Mouse (Mus musculus) embryonic fibroblast, embryonic 13.5 days (primary cell): ENCODE measurements around the gene Rab8a. TPM values are rescaled to one million over a fixed set of nuclear protein-coding genes. Genes with fewer than 3 reads are reported as not detected.

Experiments
- H3K27ac ChIP-seq: 2 replicates; pipeline ENCODE4 v1.5.1; 2012; ENCODE audit warnings: low read length, control low read depth, inconsistent platforms; ENCODE audit not compliant: insufficient read depth
- H3K4me1 ChIP-seq: 2 replicates; pipeline ENCODE4 v1.6.1; 2011; ENCODE audit warnings: low read length; ENCODE audit not compliant: control insufficient read depth, insufficient read depth
- H3K4me3 ChIP-seq: 2 replicates; pipeline ENCODE4 v1.5.1; 2011; ENCODE audit warnings: mild to moderate bottlenecking, control low read depth, low read length; ENCODE audit not compliant: insufficient read depth
- CTCF ChIP-seq: IDR thresholded peaks from 2 replicates; pipeline ENCODE4 v1.5.1; 2011; ENCODE audit warnings: mild to moderate bottlenecking, control low read depth, low read length, moderate library complexity, borderline replicate concordance; ENCODE audit not compliant: insufficient read depth
- POLR2A ChIP-seq: IDR thresholded peaks from 2 replicates; pipeline ENCODE4 v1.6.1; 2011; ENCODE audit warnings: low read depth, mild to moderate bottlenecking, control low read depth, low read length, moderate library complexity
- polyA plus RNA-seq: library from polyadenylated mRNA; stranded (reverse); fragments of >200 nt; gene quantifications from 2 replicates; pipeline ENCODE4 v1.2.4, GENCODE M21; 2011; ENCODE audit warnings: low read depth; ENCODE audit not compliant: missing spikeins, insufficient read length

Rab8a gene
- polyA plus RNA-seq, 1 experiment: 102 TPM

GRCm38 (mm10) chr8:72145511-72145910 lies 15.5 kb upstream of the Rab8a start:
- H3K4me3 ChIP-seq: no peak overlapping the region
- H3K27ac ChIP-seq: peak overlapping the region; percentile 99
- no peak for TF ChIP-seq POLR2A
- peaks cover 47% of the 10 kb centered on the region for H3K4me1 ChIP-seq

DNA sequence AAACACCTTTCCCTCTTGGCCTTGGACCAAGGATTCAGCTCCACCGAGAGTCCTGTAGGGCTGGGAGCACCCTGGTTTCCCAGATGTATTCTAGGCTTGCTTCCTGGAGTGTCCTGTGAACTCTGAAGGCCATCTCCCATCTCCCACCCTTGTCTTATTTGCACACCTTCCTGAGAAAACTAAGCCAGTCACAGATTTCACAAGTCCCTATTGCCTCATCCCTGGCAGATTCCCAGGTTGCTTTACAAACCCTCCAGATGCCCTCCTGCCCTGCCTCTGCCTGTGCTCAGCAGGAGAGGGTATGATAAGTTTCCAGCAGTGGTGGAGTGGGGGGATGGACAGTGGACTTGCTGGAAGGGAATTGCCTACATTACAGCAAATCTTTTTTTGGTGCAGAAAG lies 14.9 kb upstream of the Rab8a start:
- TF ChIP-seq CTCF (no peak), POLR2A (no peak; the same call in 1 of the 2 replicates)
- Histone ChIP-seq H3K27ac (peak overlapping the region; percentile 99), H3K4me1 (peaks cover 45% of the 10 kb centered on the region), H3K4me3 (no peak overlapping the region)

- TF ChIP-seq POLR2A (no peak), CTCF (no peak)
- H3K4me1 ChIP-seq: peaks cover 45% of the 10 kb centered on the region
- no peak overlapping the region for H3K4me3 ChIP-seq
- peak overlapping the region; percentile 99 for H3K27ac ChIP-seq
These were observed 14.4 kb upstream of the Rab8a start for GRCm38 (mm10) chr8:72146556-72146955.

DNA sequence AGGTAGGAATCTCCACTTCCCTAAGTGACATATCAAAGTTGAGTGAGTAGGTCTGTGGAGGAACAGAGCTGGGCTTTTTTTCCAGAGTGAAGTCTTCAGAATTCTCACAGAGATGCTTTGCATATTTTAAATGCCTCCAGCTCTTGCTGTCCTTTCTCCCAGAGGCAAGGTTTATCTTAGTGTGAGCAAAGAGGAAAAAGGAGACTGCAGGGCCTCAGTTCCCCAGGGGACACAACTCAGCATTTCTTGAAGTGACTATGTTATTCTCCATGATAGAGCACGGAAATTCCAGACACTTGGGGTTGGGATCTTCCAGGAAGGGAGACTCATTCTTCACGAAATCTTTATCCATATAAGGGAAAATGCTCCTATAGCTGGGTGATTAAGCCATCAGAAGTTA lies 13.7 kb upstream of the Rab8a start:
- H3K4me1 ChIP-seq: peaks cover 43% of the 10 kb centered on the region
- no peak overlapping the region for H3K4me3 ChIP-seq
- peak overlapping the region; percentile 99 for H3K27ac ChIP-seq
- TF ChIP-seq CTCF (no peak), POLR2A (no peak)

- H3K4me3 ChIP-seq: no peak overlapping the region
- H3K4me1 ChIP-seq: peaks cover 36% of the 10 kb centered on the region
- TF ChIP-seq POLR2A: no peak
- no peak for TF ChIP-seq CTCF
- H3K27ac ChIP-seq: peak overlapping the region; percentile 30
These were observed 11.9 kb upstream of the Rab8a start for GRCm38 (mm10) chr8:72149056-72149455.

GRCm38 (mm10) chr8:72151418-72152078 lies 9.5 kb upstream of the Rab8a start:
- Histone ChIP-seq H3K27ac (peak overlapping the region; percentile 49; the same call in 1 of the 2 replicates), H3K4me1 (peaks cover 20% of the 10 kb centered on the region), H3K4me3 (no peak overlapping the region)
- TF ChIP-seq CTCF (no peak), POLR2A (no peak)

GRCm38 (mm10) chr8:72153382-72153781 lies 7.6 kb upstream of the Rab8a start:
- Histone ChIP-seq H3K4me3 (no peak overlapping the region), H3K4me1 (peaks cover 14% of the 10 kb centered on the region), H3K27ac (peak overlapping the region; percentile 65)
- no peak for TF ChIP-seq POLR2A
- no peak for TF ChIP-seq CTCF

- TF ChIP-seq CTCF: no peak
- no peak overlapping the region for H3K4me3 ChIP-seq
- H3K4me1 ChIP-seq: peaks cover 11% of the 10 kb centered on the region
- peak overlapping the region; percentile 66 for H3K27ac ChIP-seq
These were observed 2.9 kb upstream of the Rab8a start for GRCm38 (mm10) chr8:72158096-72158495.

DNA sequence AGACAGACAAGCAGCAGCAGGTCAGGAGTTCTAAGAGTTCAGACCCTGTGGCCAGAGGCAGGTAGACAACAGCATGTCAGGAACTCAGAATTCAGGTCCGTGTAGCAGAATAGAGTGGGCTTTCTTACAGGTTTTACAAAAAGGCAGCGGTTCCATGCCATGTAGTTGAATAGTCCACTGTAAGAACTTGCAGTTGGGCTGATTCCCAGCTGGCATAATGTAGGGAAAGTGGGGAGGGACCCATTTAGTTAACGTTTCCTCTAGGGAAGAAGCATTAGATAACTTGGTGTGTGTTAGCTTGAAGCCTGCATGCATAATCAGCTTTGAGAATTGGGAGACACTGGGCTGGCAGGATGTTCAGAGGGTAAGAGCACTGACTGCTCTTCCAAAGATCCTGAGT lies 2.3 kb upstream of the Rab8a start:
- H3K4me3 ChIP-seq: no peak overlapping the region
- TF ChIP-seq CTCF: no peak
- no peak for TF ChIP-seq POLR2A

DNA sequence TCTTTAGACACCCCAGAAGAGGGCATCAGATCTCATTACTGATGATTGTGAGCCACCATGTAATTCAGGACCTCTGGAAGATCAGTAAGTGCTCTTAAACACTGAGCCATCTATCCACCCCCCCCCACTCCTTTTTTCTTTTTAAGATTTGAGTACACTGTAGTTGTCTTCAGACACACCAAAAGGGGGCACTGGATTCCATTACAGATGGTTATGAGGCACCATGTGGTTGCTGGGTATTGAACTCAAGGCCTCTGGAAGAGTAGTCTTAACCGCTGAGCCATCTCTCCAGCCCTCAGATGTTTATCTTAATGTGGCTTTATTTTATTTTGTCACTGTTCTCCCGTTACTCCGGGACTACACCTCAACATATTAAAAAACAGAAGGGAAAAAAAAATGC lies 993 bp upstream of the Rab8a start:
- H3K4me1 ChIP-seq: peaks cover 11% of the 10 kb centered on the region
- H3K27ac ChIP-seq: no peak overlapping the region
- H3K4me3 ChIP-seq: no peak overlapping the region
- TF ChIP-seq POLR2A: no peak
- TF ChIP-seq CTCF: no peak

More for the DNA sequence above, 2.3 kb upstream of the Rab8a start:
- peaks cover 11% of the 10 kb centered on the region for H3K4me1 ChIP-seq
- peak overlapping the region; percentile 63; the same call in 1 of the 2 replicates for H3K27ac ChIP-seq

DNA sequence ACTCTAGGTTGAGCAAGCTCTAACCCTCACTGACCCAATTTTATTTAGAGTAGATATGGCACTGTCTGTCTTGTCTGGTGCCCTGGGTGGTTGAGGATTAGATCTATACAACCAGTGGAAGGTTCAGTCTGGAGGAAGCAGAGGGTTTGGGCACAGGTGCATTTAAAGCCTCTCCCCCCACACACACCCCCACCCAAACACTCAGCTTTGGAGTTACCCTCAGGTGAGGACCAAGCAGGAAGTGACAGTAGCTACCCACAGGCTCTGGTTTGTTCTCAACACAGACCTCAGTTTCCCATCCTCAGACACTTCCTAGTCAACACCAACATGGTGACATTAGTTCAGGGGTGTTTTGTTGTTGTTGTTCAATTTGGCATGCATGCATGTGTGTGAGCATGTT lies 1.8 kb downstream of the Rab8a start:
- Histone ChIP-seq H3K4me1 (peaks cover 8% of the 10 kb centered on the region), H3K27ac (no peak overlapping the region), H3K4me3 (no peak overlapping the region)
- TF ChIP-seq POLR2A (no peak), CTCF (no peak)

DNA sequence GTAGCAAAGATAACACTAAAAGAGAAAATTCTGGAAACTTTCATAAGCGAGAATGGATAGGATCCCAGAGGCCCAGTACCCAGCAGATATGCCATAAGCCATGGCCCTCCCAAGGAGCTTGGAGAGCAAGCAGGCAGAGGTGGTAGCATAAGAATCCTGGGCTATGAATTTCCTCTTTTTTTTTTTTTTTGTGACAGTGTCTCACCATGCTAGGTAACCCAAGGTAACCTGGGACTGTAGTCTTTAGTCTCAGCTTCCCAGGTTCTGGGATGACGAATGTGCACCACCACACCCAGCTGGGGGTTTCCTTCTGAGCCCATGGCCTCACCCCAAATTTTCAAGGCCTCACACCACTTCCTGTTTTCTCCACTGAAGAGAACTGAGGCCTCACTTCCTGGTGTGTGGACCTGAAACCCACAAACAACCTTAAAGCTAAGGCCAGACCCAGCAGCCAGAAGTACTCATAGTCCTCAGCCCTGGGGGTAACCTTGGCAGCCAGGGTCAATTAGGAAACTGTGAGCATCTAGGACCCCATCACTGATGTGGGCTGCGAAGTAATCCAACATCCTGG lies 8.2 kb downstream of the Rab8a start:
- no peak overlapping the region for H3K27ac ChIP-seq
- no peak for TF ChIP-seq POLR2A
- H3K4me1 ChIP-seq: no peaks in the 10 kb centered on the region
- H3K4me3 ChIP-seq: no peak overlapping the region
